Mouse (Mus musculus): ENCODE measurements around the gene Thbs4.
A peak's percentile ranks its signal among the peaks of the same experiment; 100 is the strongest.
"Not testable (repeated sequence)": the region's sequence is repeated elsewhere in the genome, so short reads cannot be mapped to it uniquely, and the experiment has no call there.

The Thbs4 gene

GRCm38 (mm10) chr13:92794462-92795214, at the start of gene Thbs4:
Thbs4 (minus strand) TSS chr13:92794818.
- DNase-seq (ENCODE audit: extremely low spot score): peak; percentile 39

GRCm38 (mm10) chr13:92833162-92833561, 38.5 kb upstream of the Thbs4 start:
- no peak for DNase-seq (ENCODE audit: extremely low spot score)

DNA sequence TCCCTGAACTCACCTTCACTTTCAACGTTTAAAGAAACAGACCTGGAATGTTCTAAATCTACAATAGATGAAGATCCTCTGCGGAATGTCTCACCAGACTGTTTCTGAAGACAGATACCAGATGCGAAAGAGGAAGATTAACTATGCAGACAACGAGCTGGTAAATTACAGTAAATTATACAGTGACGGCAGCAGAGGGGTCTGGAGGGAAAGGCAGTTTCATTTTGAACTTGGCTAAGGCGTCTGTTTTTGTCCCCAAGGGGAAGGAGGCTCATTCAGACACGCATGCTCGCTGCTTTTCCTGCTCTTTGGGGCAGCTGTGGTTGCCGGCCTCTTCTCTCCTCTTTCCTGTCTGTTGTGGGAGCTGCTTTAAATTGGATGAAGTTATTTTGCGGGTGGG, 34.2 kb upstream of the Thbs4 start:
- no peak for DNase-seq (ENCODE audit: extremely low spot score)

DNA sequence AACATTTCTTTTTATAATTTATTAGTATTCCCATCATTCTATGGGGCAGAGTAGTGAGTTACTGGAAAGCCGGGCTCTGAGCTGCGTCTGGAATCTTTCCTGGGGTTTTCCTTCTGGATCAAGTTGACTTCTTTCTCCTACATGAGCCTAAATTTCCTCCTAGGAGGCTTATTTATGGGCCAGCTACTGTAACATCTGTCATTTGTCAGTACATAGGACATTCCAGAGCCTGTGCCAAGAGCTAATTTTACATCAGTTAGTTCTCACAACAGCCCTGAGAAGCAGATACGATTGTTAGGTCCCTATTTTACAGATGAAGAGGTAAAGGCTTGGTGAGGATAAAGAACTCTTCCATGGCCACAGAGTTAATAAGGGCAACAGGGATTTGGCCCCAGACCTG, 22.7 kb upstream of the Thbs4 start:
- no peak for DNase-seq (ENCODE audit: extremely low spot score)

- no peak for DNase-seq (ENCODE audit: extremely low spot score)
These were observed 21.7 kb upstream of the Thbs4 start for GRCm38 (mm10) chr13:92816329-92816728.

- DNase-seq (ENCODE audit: extremely low spot score): not testable (repeated sequence)
These were observed 16.0 kb upstream of the Thbs4 start for GRCm38 (mm10) chr13:92810592-92810991.

- DNase-seq (ENCODE audit: extremely low spot score): no peak
These were observed 13.2 kb upstream of the Thbs4 start for GRCm38 (mm10) chr13:92807849-92808248.

GRCm38 (mm10) chr13:92806785-92807184, 12.2 kb upstream of the Thbs4 start:
- no peak for DNase-seq (ENCODE audit: extremely low spot score)

GRCm38 (mm10) chr13:92799306-92799925, 4.8 kb upstream of the Thbs4 start:
- no peak for DNase-seq (ENCODE audit: extremely low spot score)

GRCm38 (mm10) chr13:92798830-92799229, 4.2 kb upstream of the Thbs4 start:
- DNase-seq (ENCODE audit: extremely low spot score): no peak

GRCm38 (mm10) chr13:92793636-92794035, 982 bp downstream of the Thbs4 start:
- DNase-seq (ENCODE audit: extremely low spot score): no peak

DNA sequence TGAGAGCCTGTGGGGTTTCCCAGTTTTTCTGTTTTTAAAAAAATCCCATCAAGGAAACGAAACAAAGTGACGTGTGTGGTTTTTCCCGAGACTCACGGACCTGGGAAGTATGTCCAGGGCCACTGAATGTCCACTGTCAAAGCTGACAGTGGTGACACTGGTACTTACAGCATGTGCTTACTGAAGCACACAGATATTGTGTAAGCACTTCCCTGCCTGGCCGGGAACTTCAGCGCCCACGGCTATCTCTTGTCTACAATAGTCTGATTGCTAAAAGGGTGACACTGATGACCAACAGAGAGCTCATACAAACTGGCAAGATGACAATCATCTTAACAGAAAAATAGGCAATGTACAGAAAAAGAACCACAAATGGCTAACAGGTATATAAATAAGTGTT, 3.1 kb downstream of the Thbs4 start:
- DNase-seq (ENCODE audit: extremely low spot score): no peak

DNA sequence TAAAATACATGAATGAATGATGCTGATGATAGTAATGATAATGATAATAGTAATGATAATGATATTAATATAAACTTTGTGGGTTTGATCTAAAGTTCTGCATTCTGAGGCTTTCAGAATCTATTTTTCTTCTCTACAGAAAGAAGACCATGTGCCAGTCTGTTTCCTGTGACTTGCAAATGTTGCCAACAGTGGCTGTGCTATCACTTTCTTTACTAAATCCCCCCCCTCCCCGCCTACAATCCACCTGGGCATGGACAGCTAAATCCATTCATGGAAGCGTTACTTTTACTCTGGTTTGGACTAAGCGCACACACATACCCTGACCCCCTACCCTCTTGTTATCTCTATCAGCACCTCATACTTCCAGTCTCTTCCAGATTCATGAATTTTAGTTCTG, 10.3 kb downstream of the Thbs4 start:
- no peak for DNase-seq (ENCODE audit: extremely low spot score)

DNA sequence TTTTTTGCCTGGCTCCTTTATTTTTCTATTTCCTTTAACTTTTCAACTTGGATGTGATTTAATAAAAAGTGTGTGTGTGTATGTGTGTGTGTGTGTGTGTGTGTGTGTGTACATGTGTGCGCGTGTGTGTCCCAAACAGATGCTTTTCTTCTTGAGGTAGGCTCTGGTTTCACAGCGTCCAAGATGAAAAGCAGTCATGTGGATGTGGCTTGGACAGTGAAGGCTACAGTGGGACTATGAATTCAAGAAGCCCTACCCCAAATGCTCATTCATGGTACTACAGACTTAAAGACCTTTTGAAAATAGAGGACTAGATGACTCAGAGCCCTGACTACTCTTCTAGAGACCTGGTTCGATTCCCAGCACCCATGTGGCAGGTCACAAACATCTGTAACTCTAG, 11.1 kb downstream of the Thbs4 start:
- DNase-seq (ENCODE audit: extremely low spot score): no peak

- no peak for DNase-seq (ENCODE audit: extremely low spot score)
These were observed 13.7 kb downstream of the Thbs4 start for GRCm38 (mm10) chr13:92780927-92781326.

DNA sequence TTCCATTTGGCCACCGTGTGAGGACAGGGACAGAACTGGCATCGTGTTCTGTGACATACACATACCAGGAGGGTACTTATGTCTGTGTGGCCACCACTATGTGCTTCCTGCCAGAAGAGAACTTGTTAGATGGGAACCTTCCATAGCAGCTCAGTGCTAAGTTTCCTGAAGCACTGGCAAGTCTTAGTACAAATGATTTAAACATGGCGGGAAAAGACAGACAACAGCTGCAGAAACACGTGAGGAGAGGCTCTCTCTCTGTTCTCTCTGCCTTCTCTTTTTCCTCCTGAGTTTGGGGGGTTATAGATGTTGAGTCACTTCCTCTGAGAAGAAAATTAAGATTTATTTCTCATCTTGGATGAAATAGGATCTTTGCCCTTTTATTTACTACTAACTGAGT, 14.5 kb downstream of the Thbs4 start:
- DNase-seq (ENCODE audit: extremely low spot score): no peak

DNA sequence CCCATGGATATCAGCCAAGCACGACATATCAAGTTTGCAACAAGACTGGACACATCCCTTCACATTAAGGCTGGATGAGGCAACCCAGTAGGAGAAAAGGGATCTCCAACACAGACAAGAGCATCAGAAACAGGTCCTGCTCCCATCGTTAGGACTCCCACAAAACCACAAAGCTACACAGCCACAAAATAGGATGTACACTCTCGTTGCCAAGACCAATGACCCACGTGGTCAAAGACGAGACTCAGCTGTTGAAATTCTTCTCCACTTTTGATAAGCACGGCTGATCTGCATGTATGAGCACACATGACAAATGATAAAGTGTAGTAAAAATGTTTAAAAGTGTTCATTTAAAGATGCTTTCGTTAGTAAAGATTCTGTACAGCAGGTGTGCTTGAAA, 16.0 kb downstream of the Thbs4 start:
- no peak for DNase-seq (ENCODE audit: extremely low spot score)

DNA sequence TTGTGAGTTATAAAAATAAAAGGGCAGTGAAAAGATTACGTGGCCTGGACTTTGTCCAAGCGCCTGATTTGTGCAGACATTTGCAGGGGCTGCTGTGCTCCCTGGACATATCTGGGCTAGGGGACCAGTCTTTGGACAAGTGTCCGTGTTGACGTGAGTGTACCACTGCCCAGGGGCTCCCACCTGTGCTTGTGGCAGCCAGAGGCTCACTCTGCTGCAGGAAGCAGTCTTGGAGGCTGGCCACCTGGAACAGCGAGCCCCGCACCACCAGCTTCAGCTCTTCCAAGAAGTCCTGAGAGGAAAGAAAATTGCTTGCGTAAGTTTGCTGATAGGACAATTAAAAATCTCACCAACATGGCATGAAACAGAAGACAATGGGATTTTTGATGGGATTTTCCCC, 18.7 kb downstream of the Thbs4 start:
- DNase-seq (ENCODE audit: extremely low spot score): no peak

- no peak for DNase-seq (ENCODE audit: extremely low spot score)
These were observed 19.7 kb downstream of the Thbs4 start for GRCm38 (mm10) chr13:92774887-92775286.

DNA sequence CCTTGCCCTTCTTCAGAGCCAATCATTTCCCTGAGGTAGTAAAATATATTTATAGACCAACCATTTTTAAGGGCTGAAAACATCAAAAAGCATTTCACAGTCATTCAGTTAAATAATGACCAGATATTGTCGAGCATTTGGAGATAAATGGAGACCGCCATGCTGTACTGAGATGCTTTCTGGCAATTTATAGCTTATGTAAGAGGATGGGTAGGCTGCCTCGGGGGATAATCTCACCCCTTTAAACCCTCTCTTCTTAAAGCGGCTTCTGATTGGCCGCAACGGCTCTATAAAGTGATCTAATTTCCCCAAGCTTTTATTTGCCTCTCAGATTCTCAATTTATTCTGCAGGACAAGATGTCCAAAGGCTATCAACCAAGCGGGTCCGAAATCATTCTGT, 22.1 kb downstream of the Thbs4 start:
- DNase-seq (ENCODE audit: extremely low spot score): no peak

DNA sequence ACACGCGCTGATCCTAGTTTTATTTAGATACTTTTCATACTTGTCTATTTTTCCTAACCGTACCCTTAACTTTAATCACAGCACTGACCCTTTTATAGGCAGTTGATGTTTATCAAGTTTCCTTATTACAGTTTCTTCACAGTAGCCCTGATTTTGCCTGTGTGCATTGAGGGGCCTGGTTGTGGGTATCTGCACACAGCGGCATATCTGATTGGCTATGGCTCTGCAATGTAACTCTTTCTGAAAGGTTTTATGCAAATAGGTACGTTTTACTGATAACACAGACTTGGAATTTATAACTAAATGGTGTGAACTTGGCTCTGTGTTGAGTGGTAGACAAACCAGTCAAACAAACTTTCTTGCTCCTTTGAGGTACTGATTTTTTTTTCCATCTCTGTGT, 23.1 kb downstream of the Thbs4 start:
- DNase-seq (ENCODE audit: extremely low spot score): no peak

GRCm38 (mm10) chr13:92765454-92766242, 29.0 kb downstream of the Thbs4 start:
- no peak for DNase-seq (ENCODE audit: extremely low spot score)

GRCm38 (mm10) chr13:92762322-92762721, 32.3 kb downstream of the Thbs4 start:
- no peak for DNase-seq (ENCODE audit: extremely low spot score)

Measured in embryo, embryonic 9.5 days (tissue).